Mouse (Mus musculus): ENCODE results near the gene Adcy7. TPM values are rescaled to one million over a fixed set of nuclear protein-coding genes. Genes with fewer than 3 reads are reported as not detected.

Gene Adcy7
- total RNA-seq (2015) (25.5 and 27.8 TPM in 2 replicates), total RNA-seq (2017) (40.6 and 41.6 TPM in 2 replicates)

DNA sequence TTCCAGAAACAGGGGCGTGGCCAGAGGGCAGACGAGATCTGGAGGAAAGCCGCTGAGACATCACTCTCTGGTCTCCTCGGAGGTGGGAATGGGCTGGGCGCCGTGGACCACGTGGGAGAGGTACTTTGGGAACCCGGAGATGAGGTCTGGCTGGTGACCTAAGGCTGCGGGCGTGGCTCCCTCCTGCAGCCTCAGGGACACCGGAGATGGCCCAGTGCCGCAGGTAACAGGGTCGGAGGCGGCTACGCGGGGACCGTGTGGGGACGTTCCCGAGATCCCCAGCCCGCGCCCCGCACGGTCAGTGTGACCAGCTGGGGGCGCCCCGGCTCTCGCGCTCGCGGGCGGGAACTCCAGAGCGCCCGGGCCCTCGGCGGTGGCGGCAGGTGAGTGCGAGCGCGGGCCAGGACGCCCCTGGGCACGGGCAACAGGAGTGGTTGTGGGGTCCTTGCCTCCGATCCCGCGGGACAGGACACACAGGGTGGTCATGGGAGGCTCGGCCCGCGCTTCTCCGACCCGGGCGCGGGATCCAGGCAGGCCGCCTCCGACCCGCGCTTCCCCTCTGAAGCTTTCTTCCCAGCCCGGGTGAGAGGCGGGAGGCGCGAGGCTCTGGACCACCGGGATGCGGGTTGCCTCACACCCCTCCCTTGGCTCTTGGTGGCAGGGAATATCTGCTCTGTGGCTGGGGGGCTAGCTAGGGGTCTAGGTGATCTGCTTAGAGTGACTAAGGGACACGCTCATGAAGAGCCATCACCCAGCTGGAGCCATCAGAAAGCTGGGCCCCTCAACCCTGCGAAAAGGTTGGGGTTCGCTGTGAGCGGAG is at the start of gene Adcy7:
Gene Adcy7, plus strand, starts transcription at position 173 of the 820 bp plus-strand sequence.
- peak; percentile 53 for ATAC-seq (replicated peaks; ENCODE audit: poor library complexity)

- no peak for ATAC-seq (replicated peaks; ENCODE audit: poor library complexity)
Measured at GRCm38 (mm10) chr8:88225358-88225757, 46.8 kb upstream of the Adcy7 start.

DNA sequence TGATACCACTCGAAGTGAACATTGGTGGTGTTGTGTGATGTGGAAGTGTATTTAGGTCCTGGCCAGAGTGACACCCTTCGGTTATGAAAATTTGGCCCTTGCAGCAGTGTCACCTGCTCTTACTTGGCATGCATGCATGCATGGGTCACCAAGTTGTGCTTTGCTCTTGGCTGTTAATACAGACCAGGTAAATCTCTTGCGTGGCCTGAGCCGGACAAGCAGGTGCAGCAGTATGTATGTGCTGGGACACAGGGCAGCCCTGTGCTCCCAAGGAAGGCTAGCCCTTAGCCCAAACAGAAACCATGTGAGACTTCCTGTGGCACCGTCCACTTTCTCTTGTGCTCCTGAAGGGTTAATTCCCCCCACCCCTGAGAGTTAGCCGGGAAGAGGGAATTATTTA is 44.4 kb upstream of the Adcy7 start:
- no peak for ATAC-seq (replicated peaks; ENCODE audit: poor library complexity)

GRCm38 (mm10) chr8:88228286-88228685 is 43.9 kb upstream of the Adcy7 start:
- ATAC-seq (replicated peaks; ENCODE audit: poor library complexity): no peak; the same call in 1 of the 2 replicates

- peak; percentile 66 for ATAC-seq (replicated peaks; ENCODE audit: poor library complexity)
Measured at GRCm38 (mm10) chr8:88228800-88229199, 43.4 kb upstream of the Adcy7 start.

DNA sequence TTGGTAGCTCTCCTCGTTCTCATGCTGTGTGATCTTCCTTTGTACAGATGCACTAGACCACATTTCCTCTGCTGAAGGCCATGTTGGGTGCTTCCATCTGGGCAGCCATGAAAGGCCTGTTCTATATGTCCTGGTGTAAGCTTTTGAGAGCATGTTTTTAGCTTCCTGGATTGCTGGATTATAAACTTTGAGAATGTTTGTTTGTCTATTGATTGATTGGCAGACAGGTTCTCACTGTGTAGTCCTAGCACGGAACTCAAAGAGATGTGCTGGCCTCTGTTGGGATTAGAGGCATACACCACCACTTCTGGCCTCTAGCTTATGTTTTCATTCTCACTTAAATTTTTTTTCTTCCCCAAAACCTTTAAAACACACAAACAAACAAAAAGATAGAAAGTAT is 35.5 kb upstream of the Adcy7 start:
- no peak for ATAC-seq (replicated peaks; ENCODE audit: poor library complexity)

GRCm38 (mm10) chr8:88237606-88238005 is 34.6 kb upstream of the Adcy7 start:
- ATAC-seq (replicated peaks; ENCODE audit: poor library complexity): peak; percentile 23

- no peak for ATAC-seq (replicated peaks; ENCODE audit: poor library complexity)
Measured at GRCm38 (mm10) chr8:88239277-88239676, 32.9 kb upstream of the Adcy7 start.

- ATAC-seq (replicated peaks; ENCODE audit: poor library complexity): peak; percentile 74
Measured at GRCm38 (mm10) chr8:88241871-88242270, 30.3 kb upstream of the Adcy7 start.

DNA sequence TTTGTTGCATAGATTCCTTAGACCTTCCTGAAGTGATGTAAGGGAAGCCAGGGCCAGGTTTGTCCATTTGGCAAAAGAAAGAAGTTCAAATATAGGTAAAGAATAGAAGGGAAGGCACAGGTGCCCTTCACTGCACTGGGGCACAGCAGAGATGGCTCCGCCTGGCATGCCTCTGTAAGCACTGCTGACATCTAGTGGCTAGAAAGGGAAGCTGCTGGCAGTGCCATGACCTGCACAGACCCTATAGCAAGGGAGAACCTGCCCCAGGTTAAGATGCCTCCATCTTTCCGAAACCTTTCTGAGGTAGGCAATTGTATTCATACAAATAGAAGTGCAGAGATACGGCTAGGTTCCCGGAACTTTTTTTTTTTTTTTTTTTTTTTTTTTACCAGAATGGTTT is 27.9 kb upstream of the Adcy7 start:
- ATAC-seq (replicated peaks; ENCODE audit: poor library complexity): peak; percentile 99

- peak; percentile 76 for ATAC-seq (replicated peaks; ENCODE audit: poor library complexity)
Measured at GRCm38 (mm10) chr8:88252791-88253190, 19.4 kb upstream of the Adcy7 start.

- no peak for ATAC-seq (replicated peaks; ENCODE audit: poor library complexity)
Measured at GRCm38 (mm10) chr8:88254957-88255356, 17.2 kb upstream of the Adcy7 start.

DNA sequence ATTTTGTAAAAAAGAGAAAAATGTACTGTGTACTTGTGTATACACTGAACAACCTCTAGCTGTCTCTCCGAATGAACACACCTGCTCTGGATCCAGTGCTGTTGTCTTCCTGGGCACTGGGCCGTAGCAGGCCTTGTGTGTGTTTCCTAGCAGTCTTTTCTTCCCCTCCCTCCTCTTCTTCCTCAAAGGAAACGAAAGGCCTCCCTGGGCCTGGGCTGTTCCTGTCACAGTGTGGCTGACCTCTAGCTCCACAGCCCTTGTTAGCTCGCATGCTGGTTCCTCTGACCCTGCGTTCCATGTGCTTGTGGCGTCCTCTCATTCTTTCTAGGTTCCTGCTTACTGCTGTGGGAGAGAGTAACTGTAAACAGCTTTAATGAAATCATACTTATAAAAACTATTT is 14.2 kb upstream of the Adcy7 start:
- ATAC-seq (replicated peaks; ENCODE audit: poor library complexity): no peak

DNA sequence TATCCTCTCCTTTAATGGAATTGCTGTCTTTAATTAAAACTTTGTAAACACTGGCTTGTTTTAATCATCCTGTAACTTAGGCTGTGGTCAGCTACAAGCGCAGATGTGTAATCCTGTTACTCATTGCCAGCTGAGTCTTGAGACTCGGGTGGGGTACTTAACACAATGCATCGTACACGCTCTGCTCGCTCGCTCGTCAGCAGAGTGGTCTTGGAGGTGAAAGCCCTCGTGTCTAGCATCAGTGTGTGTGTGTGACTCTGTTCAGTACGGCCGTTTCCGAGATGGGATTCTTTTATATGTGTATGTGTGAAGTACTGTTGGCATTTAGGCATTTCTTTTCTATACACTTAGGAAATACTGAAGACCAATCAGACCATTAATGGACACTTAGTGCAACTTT is 13.7 kb upstream of the Adcy7 start:
- no peak for ATAC-seq (replicated peaks; ENCODE audit: poor library complexity)

DNA sequence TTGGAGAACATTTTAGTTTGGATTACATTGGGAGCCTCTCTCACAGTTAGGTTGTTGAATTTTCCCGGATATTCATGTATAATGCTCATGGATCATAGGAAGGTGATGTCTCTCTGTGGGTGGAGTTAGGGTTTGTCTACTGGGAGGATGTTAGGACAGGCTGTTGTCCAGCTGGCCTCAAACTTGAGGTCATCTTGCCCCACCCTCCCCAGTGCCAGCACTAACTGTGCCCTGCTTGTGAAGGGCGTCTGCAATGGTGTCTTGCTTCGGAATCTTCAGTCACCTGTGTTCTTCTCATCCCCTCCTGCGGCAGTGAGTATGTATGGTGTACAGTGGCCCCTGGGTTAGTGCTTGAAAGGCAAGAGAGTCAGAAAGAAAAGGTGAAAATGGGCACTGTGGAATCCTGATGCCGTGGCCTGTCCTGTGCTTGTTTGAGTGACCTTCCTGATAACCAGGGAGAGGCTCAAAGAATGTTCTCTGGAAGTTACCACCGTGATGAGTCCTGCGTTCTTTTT is 11.7 kb upstream of the Adcy7 start:
- ATAC-seq (replicated peaks; ENCODE audit: poor library complexity): no peak

DNA sequence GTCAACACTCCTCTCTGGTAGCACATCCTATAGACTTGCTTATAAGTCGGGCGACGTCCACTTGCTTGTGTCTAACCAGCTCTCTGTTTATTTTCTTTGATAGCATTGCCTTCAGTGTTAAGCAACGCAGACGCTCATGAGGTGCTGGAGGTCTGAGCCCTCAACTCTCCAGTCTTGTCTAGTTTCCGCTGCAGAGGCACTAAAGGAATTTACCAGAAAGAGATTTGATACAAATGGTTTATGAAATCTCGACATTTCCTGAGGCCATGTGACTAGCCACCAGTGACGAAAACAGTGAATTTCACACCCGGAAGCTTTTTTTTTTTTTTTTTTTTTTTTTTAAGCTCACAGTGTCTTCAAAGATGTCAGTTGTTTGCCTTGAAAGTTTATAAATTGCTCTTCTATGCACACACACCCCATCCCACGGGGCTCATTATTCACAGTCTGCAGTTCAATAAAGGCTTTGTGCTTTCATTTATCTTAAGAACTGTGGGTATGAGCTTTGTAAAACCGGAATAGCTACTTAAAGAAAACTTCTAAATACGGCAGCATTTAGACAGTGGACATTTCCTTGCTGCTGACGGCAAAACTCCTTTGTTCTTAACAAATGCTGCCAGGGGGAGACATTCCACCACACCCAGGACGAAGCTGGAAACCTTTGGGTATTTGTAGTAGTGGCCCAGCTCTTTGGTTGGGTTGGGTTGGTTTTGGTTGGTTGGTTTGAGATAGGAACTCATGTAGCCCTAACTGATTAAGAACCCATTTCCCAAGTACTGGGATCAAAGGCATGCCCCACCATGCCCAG is 9.2 kb upstream of the Adcy7 start:
- ATAC-seq (replicated peaks; ENCODE audit: poor library complexity): no peak

GRCm38 (mm10) chr8:88265511-88265910 is 6.7 kb upstream of the Adcy7 start:
- ATAC-seq (replicated peaks; ENCODE audit: poor library complexity): no peak

DNA sequence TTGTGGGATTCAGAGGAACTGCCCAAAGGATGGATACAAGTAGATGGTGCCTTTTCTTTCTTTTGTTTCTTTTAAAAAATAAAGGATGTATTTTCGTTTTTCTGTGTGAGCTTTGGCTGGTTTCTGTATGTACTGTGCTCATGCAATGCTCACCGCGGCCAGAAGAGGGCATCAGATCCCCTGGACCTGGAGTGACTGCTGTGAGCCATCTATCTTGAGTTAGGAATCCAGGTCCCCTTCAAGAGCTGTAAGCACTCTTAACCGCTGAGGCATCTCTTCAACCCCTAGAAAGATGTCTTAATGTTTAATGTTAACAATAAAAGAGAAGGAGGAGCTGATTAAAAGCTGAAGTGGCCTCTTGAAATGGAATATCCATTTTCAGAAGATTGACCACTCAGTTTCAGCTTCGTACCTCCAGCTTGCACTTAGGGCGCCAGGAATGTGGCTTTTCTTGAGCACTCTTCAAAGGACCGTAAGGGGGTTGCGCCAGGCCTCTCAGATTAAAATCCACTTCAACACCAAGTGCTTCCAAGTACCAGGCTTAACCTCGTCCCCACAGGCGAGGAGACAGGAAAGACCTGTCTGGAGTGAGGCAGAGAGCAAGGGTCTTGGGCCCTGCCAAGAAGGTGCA is 5.9 kb upstream of the Adcy7 start:
- ATAC-seq (replicated peaks; ENCODE audit: poor library complexity): peak; percentile 76

DNA sequence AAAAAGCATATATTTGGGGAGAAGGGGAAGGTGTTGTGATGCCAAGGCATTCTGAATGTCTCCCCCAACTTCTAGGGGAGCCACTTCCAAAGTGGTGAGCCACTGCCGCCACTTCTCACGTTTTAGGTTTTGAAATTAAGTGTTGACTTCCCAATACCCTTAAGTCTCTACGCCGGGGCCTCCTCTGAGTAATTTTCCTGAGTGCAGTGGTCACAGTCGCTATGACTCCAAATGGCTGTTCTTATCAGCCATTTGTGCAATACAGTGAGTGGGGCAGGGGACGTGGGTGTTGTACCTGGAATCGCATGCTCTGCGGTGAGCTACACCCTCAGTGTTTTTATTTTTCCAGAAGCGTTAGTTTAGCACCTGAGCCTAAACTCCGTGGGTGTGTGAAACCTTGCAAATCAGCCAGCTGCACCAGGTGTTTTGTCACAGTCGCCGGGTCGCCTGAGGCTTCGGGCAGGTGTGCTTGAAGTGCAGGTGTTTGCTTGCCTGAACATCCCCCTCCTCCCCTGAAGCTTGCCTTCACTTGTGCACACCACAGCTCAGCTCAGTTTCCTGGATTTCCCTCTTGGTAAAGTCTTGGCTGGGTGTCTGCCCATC is 5.3 kb upstream of the Adcy7 start:
- no peak for ATAC-seq (replicated peaks; ENCODE audit: poor library complexity)

DNA sequence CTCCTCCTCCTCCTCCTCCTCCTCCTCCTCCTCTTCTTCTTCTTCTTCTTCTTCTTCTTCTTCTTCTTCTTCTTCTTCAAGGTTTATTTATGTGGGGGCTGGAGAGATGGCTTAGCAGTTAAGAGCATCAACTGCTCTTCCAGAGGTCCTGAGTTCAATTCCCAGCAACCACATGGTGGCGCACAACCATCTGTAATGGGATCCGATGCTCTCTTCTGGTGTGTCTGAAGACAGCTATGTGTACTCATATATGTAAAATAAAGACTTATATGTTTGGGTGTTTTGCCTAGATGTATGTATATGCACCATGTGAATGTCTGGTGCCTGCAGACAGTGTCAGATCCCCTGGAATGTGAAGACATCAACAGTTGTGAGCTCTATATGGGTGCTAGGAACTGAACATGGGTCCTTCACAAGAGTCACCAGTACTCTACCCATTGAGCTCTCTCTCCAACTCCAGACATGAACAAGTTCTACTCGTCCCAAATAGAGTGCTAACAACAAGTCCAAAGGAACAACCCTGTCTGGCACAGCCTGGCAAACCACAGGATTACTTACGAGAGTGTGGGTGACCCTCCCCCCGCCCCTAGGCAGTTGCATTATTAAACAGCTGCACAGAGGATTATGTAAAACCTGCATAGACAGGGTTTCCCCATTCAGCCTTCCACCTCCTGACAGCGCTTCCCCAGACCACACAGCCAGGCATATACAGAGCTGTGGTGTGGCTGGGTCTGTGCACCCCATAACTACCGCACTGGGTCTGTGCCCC is 2.9 kb upstream of the Adcy7 start:
- peak; percentile 60 for ATAC-seq (replicated peaks; ENCODE audit: poor library complexity)
